Mouse (Mus musculus): ENCODE data around the gene Acod1. TPM values are rescaled to one million over a fixed set of nuclear protein-coding genes. Genes with fewer than 3 reads are reported as not detected.
A peak's percentile ranks its signal among the peaks of the same experiment; 100 is the strongest.

Acod1 gene
- total and polyA plus RNA-seq, 3 experiments: 0.08 TPM; not detected in 2

- Histone ChIP-seq H3K4me3 (no peak overlapping the region), H3K9ac (ENCODE audit: low read depth, low read length) (no peak overlapping the region), H3K79me2 (replicated peaks; ENCODE audit: control insufficient read depth, insufficient read depth, low read length) (peaks cover 27% of the 10 kb centered on the region), H3K4me1 (ENCODE audit: control insufficient read depth, insufficient read depth, low read length) (peaks cover 27% of the 10 kb centered on the region), H3K27me3 (ENCODE audit: control insufficient read depth, insufficient read depth, low read length) (no peaks in the 10 kb centered on the region), H3K27ac (no peak overlapping the region), H3K36me3 (ENCODE audit: control insufficient read depth, insufficient read depth, low read length) (peaks cover 64% of the 10 kb centered on the region)
- 88% methylated on average over 8 of the region's 8 CpGs for WGBS
- TF ChIP-seq CTCF (IDR thresholded peaks at IDR 0.05): no peak
- TF ChIP-seq POLR2A (IDR thresholded peaks at IDR 0.05; ENCODE audit: insufficient read depth, low read depth, low read length): no peak
- TF ChIP-seq EP300 (IDR thresholded peaks at IDR 0.05; ENCODE audit: insufficient read depth, low read depth, low read length): no peak
- no peak for DNase-seq
- intact Hi-C loops (cut with DNase I): loop anchor here (10.0 kb wide), 1 partner anchor 250 kb away; the partner anchor contains the start of gene Mycbp2
Observed at GRCm38 (mm10) chr14:103095036-103095435, 48.3 kb downstream of the Acod1 start.

- no peak overlapping the region for H3K9ac ChIP-seq (ENCODE audit: low read depth, low read length)
- H3K4me1 ChIP-seq (ENCODE audit: control insufficient read depth, insufficient read depth, low read length): peaks cover 25% of the 10 kb centered on the region
- no peaks in the 10 kb centered on the region for H3K27me3 ChIP-seq (ENCODE audit: control insufficient read depth, insufficient read depth, low read length)
- intact Hi-C loops (cut with DNase I): loop anchor here (10.0 kb wide), 1 partner anchor 249 kb away; the partner anchor contains the start of gene Mycbp2
- H3K27ac ChIP-seq: no peak overlapping the region
- TF ChIP-seq POLR2A (IDR thresholded peaks at IDR 0.05; ENCODE audit: insufficient read depth, low read depth, low read length) (no peak), CTCF (IDR thresholded peaks at IDR 0.05) (no peak), EP300 (IDR thresholded peaks at IDR 0.05; ENCODE audit: insufficient read depth, low read depth, low read length) (no peak)
- no peak overlapping the region for H3K4me3 ChIP-seq
- DNase-seq: no peak
- WGBS: 93% methylated on average over 8 of the region's 8 CpGs
- H3K36me3 ChIP-seq (ENCODE audit: control insufficient read depth, insufficient read depth, low read length): peaks cover 61% of the 10 kb centered on the region
- peaks cover 27% of the 10 kb centered on the region for H3K79me2 ChIP-seq (replicated peaks; ENCODE audit: control insufficient read depth, insufficient read depth, low read length)
Observed at GRCm38 (mm10) chr14:103095826-103096225, 49.0 kb downstream of the Acod1 start.

- H3K27me3 ChIP-seq (ENCODE audit: control insufficient read depth, insufficient read depth, low read length): no peaks in the 10 kb centered on the region
- H3K36me3 ChIP-seq (ENCODE audit: control insufficient read depth, insufficient read depth, low read length): peaks cover 53% of the 10 kb centered on the region
- H3K27ac ChIP-seq: peak overlapping the region; percentile 38
- 10% methylated on average over 6 of the region's 6 CpGs for WGBS
- H3K4me3 ChIP-seq: peak overlapping the region; percentile 15
- peaks cover 21% of the 10 kb centered on the region for H3K79me2 ChIP-seq (replicated peaks; ENCODE audit: control insufficient read depth, insufficient read depth, low read length)
- peaks cover 24% of the 10 kb centered on the region for H3K4me1 ChIP-seq (ENCODE audit: control insufficient read depth, insufficient read depth, low read length)
- intact Hi-C loops (cut with DNase I): loop anchor here (10.0 kb wide), 1 partner anchor 248 kb away; the partner anchor contains the start of gene Mycbp2
- peak in 1 of 2 experiments; percentile 33 for DNase-seq
- TF ChIP-seq CTCF (IDR thresholded peaks at IDR 0.05) (no peak), EP300 (IDR thresholded peaks at IDR 0.05; ENCODE audit: insufficient read depth, low read depth, low read length) (no peak), POLR2A (IDR thresholded peaks at IDR 0.05; ENCODE audit: insufficient read depth, low read depth, low read length) (no peak)
- H3K9ac ChIP-seq (ENCODE audit: low read depth, low read length): 0 out of 2 replicates have a peak overlapping the region, but pooled peaks have one; percentile 35
Observed at GRCm38 (mm10) chr14:103096621-103097020, 49.8 kb downstream of the Acod1 start.

- 4% methylated on average over 2 of the region's 2 CpGs for WGBS
- Histone ChIP-seq H3K4me1 (ENCODE audit: control insufficient read depth, insufficient read depth, low read length) (peaks cover 20% of the 10 kb centered on the region), H3K79me2 (replicated peaks; ENCODE audit: control insufficient read depth, insufficient read depth, low read length) (peaks cover 19% of the 10 kb centered on the region), H3K4me3 (peak overlapping the region; percentile 99), H3K9ac (ENCODE audit: low read depth, low read length) (peak overlapping the region; percentile 97), H3K36me3 (ENCODE audit: control insufficient read depth, insufficient read depth, low read length) (peaks cover 40% of the 10 kb centered on the region), H3K27me3 (ENCODE audit: control insufficient read depth, insufficient read depth, low read length) (no peaks in the 10 kb centered on the region), H3K27ac (peak overlapping the region; percentile 100)
- DNase-seq: no peak
- intact Hi-C loops (cut with DNase I): loop anchor here (10.0 kb wide), 1 partner anchor 247 kb away; the partner anchor contains the start of gene Mycbp2
- no peak for TF ChIP-seq POLR2A (IDR thresholded peaks at IDR 0.05; ENCODE audit: insufficient read depth, low read depth, low read length)
- TF ChIP-seq CTCF (IDR thresholded peaks at IDR 0.05): no peak
- no peak for TF ChIP-seq EP300 (IDR thresholded peaks at IDR 0.05; ENCODE audit: insufficient read depth, low read depth, low read length)
Observed at GRCm38 (mm10) chr14:103098213-103098586, 51.4 kb downstream of the Acod1 start.

- peak; percentile 92 to 94 for DNase-seq
- Histone ChIP-seq H3K27ac (peak overlapping the region; percentile 100), H3K4me1 (ENCODE audit: control insufficient read depth, insufficient read depth, low read length) (peaks cover 18% of the 10 kb centered on the region), H3K27me3 (ENCODE audit: control insufficient read depth, insufficient read depth, low read length) (no peaks in the 10 kb centered on the region), H3K4me3 (peak overlapping the region; percentile 99), H3K36me3 (ENCODE audit: control insufficient read depth, insufficient read depth, low read length) (peaks cover 35% of the 10 kb centered on the region), H3K79me2 (replicated peaks; ENCODE audit: control insufficient read depth, insufficient read depth, low read length) (peaks cover 17% of the 10 kb centered on the region), H3K9ac (ENCODE audit: low read depth, low read length) (peak overlapping the region; percentile 97)
- peak; percentile 23 for TF ChIP-seq POLR2A (IDR thresholded peaks at IDR 0.05; ENCODE audit: insufficient read depth, low read depth, low read length)
- TF ChIP-seq EP300 (IDR thresholded peaks at IDR 0.05; ENCODE audit: insufficient read depth, low read depth, low read length): no peak
- TF ChIP-seq CTCF (IDR thresholded peaks at IDR 0.05): no peak
- intact Hi-C loops (cut with DNase I): loop anchor here (1.0 to 10.0 kb wide), 2 partner anchors 28 to 246 kb away; partner anchors contain the start of genes Cln5 and Mycbp2
- WGBS: 1% methylated on average over 79 of the region's 86 CpGs
Observed at GRCm38 (mm10) chr14:103098587-103099235, 51.9 kb downstream of the Acod1 start.

Data from heart, adult 2 months (tissue).